Mouse (Mus musculus) hindbrain, embryonic 10.5 days (tissue): ENCODE measurements around the gene Enox1. TPM values are rescaled to one million over a fixed set of nuclear protein-coding genes. Genes with fewer than 3 reads are reported as not detected.
A peak's percentile ranks its signal among the peaks of the same experiment; 100 is the strongest.

Experiments
- DNase-seq: peaks from one replicate; pipeline ENCODE4 v3.0.0-alpha.2; 2017; ENCODE audit warnings: low spot score
- H3K27ac ChIP-seq: fragments of 300-500 bp; sonication (generic); 2 replicates; pipeline ENCODE4 v1.5.1; 2016; ENCODE audit warnings: mild to moderate bottlenecking, moderate library complexity
- H3K27me3 ChIP-seq: fragments of 300-500 bp; sonication (generic); 2 replicates; pipeline ENCODE4 v1.6.1; 2016; ENCODE audit warnings: mild to moderate bottlenecking; ENCODE audit not compliant: poor library complexity, insufficient read depth, severe bottlenecking
- H3K36me3 ChIP-seq: fragments of 300-500 bp; sonication (generic); 2 replicates; pipeline ENCODE4 v1.6.1; 2016; ENCODE audit warnings: mild to moderate bottlenecking, moderate library complexity
- H3K4me1 ChIP-seq: fragments of 300-500 bp; sonication (generic); replicated peaks from 2 replicates; pipeline ENCODE4 v1.6.1; 2016; ENCODE audit warnings: mild to moderate bottlenecking
- H3K4me3 ChIP-seq: fragments of 300-500 bp; sonication (generic); 2 replicates; pipeline ENCODE4 v1.5.1; 2016; ENCODE audit warnings: mild to moderate bottlenecking, moderate library complexity
- H3K9me3 ChIP-seq: fragments of 300-500 bp; sonication (generic); 2 replicates; pipeline ENCODE4 v1.6.1; 2016; ENCODE audit warnings: mild to moderate bottlenecking, moderate library complexity
- WGBS: fragments of 180-500 bp; shearing (Covaris S2); methylation state at CpG from one replicate; pipeline ENCODE4 v1.1.7; 2016; 5-methylcytosine and 5-hydroxymethylcytosine counted together
- polyA plus RNA-seq: library from polyadenylated mRNA; unstranded; fragments of >200 nt; fragmentation: Nextera tagmentation; extraction: Ambion mirVana; gene quantifications from 2 replicates; pipeline ENCODE4 v1.2.1, GENCODE M21; 2016

Enox1 gene
- polyA plus RNA-seq, 1 experiment from 2014 or later: 17.6 TPM

DNA sequence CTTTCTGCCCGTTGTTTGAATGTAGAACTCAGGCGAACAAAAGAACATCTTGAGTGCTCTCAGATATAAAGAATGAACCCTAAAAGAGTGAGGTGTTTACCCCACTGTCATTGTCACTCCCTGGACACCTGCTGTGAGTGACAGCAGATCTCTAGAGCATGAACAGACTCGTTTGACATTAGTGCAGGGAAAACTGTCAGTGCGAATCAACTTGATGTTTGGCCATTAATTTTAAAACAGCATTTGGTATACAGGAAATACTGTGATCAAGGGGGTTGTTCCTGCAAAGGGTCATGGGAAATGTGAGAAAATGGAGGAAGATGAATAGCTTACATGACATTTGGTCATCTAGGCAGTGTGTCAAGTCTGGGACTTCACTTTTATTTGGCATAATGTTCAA, 101.6 kb downstream of the Enox1 start:
- H3K9me3 ChIP-seq: no peaks in the 10 kb centered on the region
- H3K27me3 ChIP-seq: no peaks in the 10 kb centered on the region
- H3K27ac ChIP-seq: no peak overlapping the region
- DNase-seq: no peak
- H3K4me1 ChIP-seq: 0 out of 2 replicates have a peak, but pooled peaks cover 6% of the 10 kb centered on the region
- no peak overlapping the region for H3K4me3 ChIP-seq
- WGBS: 60% methylated on average over 4 of the region's 4 CpGs
- H3K36me3 ChIP-seq: no peaks in the 10 kb centered on the region

GRCm38 (mm10) chr14:77259686-77260085, 103.1 kb downstream of the Enox1 start:
- H3K27me3 ChIP-seq: no peaks in the 10 kb centered on the region
- no peaks in the 10 kb centered on the region for H3K36me3 ChIP-seq
- no peaks in the 10 kb centered on the region for H3K9me3 ChIP-seq
- 0 out of 2 replicates have a peak, but pooled peaks cover 6% of the 10 kb centered on the region for H3K4me1 ChIP-seq
- 89% methylated on average over 5 of the region's 5 CpGs for WGBS
- H3K27ac ChIP-seq: no peak overlapping the region
- DNase-seq: no peak
- H3K4me3 ChIP-seq: no peak overlapping the region

- no peak for DNase-seq
- WGBS: 70% methylated on average over 4 of the region's 4 CpGs
- no peak overlapping the region for H3K27ac ChIP-seq
- no peaks in the 10 kb centered on the region for H3K27me3 ChIP-seq
- no peak overlapping the region for H3K4me3 ChIP-seq
- no peaks in the 10 kb centered on the region for H3K36me3 ChIP-seq
- H3K9me3 ChIP-seq: no peaks in the 10 kb centered on the region
- H3K4me1 ChIP-seq: 0 out of 2 replicates have a peak, but pooled peaks cover 6% of the 10 kb centered on the region
Measured at GRCm38 (mm10) chr14:77260107-77260506, 103.5 kb downstream of the Enox1 start.

- 66% methylated on average over 17 of the region's 17 CpGs for WGBS
Measured at GRCm38 (mm10) chr14:77266805-77267771, 110.5 kb downstream of the Enox1 start.

DNA sequence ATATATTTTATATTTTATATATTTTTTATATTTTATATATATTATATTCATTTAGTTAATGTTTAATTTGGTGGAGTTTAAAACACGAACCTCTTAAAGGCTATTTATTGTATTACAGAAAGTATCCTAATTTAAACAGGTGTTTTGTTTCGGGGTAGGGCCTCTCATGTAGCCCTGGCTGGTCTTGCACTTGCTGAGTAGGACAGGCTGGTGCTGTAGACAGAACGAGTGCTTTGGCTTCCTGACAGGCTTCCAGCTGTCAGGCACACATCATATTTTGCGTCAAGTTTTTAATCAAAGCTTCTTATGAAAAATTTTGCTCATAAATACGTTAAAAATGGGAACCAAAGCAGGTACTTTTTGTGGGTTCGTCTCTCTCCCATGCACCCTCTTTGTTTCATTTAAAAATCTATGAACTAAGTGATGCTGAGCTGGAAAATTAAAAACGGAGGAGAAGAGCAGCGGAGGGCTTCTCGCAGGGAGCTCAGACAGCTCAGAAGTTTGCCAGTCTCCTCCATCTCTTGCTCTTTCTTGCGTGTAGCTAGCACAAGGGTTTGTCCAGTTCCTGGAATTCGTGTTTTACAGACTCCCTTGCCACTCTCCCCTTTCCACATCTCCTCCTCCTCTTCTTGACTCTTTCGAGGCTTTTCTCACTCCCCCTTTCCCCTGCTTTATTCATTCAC, 115.8 kb downstream of the Enox1 start:
- DNase-seq: no peak
- Histone ChIP-seq H3K9me3 (no peaks in the 10 kb centered on the region), H3K27me3 (no peaks in the 10 kb centered on the region), H3K27ac (no peak overlapping the region; the same call in 1 of the 2 replicates), H3K36me3 (no peaks in the 10 kb centered on the region), H3K4me3 (no peak overlapping the region), H3K4me1 (peaks cover 14% of the 10 kb centered on the region)
- 74% methylated on average over 12 of the region's 12 CpGs for WGBS

More at GRCm38 (mm10) chr14:77266805-77267771, 110.5 kb downstream of the Enox1 start:
- peaks cover 7% of the 10 kb centered on the region; the same call in 1 of the 2 replicates for H3K4me1 ChIP-seq
- no peaks in the 10 kb centered on the region for H3K27me3 ChIP-seq
- no peak for DNase-seq
- no peak overlapping the region for H3K4me3 ChIP-seq
- no peaks in the 10 kb centered on the region for H3K9me3 ChIP-seq
- H3K27ac ChIP-seq: no peak overlapping the region
- no peaks in the 10 kb centered on the region for H3K36me3 ChIP-seq

DNA sequence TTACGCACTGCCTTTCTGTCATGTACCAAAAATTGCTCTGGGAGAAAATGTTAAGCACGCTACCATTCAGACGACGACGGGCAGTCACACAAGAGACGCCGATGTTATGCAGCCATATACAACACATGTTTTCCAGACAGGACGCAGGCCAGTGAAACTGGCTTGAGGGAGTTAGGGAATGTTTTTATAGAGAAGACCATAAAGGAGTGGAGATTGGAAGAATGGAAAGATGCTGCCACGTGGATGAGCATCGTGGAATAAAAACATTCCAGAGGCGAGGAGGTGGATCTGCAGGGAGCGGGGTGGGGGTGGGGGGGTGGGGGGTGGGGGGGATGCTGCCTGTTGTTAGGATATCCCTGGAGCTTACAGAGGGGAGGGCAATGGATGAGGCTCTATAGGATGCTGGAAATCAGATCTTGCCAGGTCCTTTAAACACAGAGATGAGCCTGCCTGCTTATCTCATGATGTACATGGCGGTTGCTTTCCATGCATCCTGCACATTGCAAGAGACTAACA, 116.4 kb downstream of the Enox1 start:
- H3K27ac ChIP-seq: peak overlapping the region; percentile 47; the same call in 1 of the 2 replicates
- 61% methylated on average over 13 of the region's 13 CpGs for WGBS

DNA sequence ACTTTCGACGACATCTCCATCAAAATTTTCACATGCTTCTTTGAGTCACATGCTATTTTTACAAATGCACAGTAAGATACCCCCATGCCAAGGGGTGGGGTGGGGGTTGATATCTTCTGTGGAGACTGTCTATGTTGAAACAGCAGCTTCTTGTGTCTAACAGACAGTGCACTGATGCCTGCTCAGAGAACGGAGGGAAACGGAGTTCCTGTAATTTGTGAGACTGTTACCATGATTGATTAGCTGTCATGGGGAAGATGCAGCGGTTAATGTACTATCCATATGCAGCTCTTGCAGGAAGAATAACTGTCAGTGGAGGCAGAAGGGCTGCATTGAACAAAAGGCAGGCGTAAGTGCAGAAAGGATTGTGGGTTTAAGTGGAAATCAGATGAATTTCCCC, 117.2 kb downstream of the Enox1 start:
- no peak for DNase-seq
- H3K9me3 ChIP-seq: no peaks in the 10 kb centered on the region
- H3K4me1 ChIP-seq: peaks cover 14% of the 10 kb centered on the region
- H3K4me3 ChIP-seq: no peak overlapping the region
- H3K27ac ChIP-seq: no peak overlapping the region
- no peaks in the 10 kb centered on the region for H3K27me3 ChIP-seq
- WGBS: 76% methylated on average over 6 of the region's 6 CpGs
- no peaks in the 10 kb centered on the region for H3K36me3 ChIP-seq

More for the DNA sequence above, 116.4 kb downstream of the Enox1 start:
- Histone ChIP-seq H3K4me1 (peaks cover 14% of the 10 kb centered on the region), H3K9me3 (no peaks in the 10 kb centered on the region), H3K4me3 (no peak overlapping the region), H3K27me3 (no peaks in the 10 kb centered on the region), H3K36me3 (no peaks in the 10 kb centered on the region)
- DNase-seq: no peak

GRCm38 (mm10) chr14:77275607-77276006, 119.0 kb downstream of the Enox1 start:
- WGBS: 89% methylated on average over 6 of the region's 6 CpGs

DNA sequence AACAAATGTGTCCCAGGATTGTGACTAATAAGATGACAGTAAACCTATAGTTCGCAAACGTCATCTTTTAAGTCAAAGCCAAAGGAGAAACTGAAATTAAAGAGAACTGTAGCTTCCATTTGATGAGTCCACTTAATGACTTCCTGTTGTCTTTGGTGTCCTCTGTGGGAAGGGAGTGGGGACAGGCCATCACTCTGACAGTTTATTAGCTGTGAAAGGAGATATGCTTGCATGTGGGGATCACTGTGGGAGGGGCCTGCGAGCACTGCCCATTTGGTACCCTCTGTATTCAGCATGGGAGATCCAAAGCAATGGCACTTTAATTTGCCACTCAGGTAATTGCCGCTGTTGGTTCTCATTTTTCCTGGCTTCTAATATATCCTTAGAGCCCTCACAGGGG, 122.6 kb downstream of the Enox1 start:
- Histone ChIP-seq H3K9me3 (no peaks in the 10 kb centered on the region), H3K36me3 (no peaks in the 10 kb centered on the region), H3K4me1 (0 out of 2 replicates have a peak, but pooled peaks cover 3% of the 10 kb centered on the region), H3K27me3 (no peaks in the 10 kb centered on the region), H3K4me3 (no peak overlapping the region), H3K27ac (no peak overlapping the region)
- DNase-seq: no peak
- 89% methylated on average over 4 of the region's 4 CpGs for WGBS

More at GRCm38 (mm10) chr14:77275607-77276006, 119.0 kb downstream of the Enox1 start:
- Histone ChIP-seq H3K9me3 (no peaks in the 10 kb centered on the region), H3K27me3 (no peaks in the 10 kb centered on the region), H3K4me1 (peaks cover 14% of the 10 kb centered on the region), H3K36me3 (no peaks in the 10 kb centered on the region), H3K4me3 (no peak overlapping the region), H3K27ac (no peak overlapping the region)
- no peak for DNase-seq

DNA sequence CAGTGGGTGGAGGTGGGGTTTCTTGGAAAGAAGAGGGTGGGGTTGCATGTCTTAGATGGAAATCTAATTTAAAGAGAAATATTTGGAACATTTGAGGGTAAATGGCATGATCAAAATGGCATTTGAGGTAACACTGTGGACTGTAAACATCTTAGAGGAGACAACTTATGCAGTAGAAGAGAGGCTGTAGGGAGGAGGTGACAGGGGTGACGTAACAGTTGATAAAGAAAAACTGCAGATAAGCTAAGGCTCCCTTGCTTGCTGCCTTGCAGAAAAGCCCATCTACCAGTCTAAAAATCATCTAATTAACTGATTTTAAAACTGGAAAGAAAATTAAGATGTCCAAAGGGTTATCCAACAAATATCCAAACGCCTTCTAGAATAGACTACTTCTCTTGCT, 123.9 kb downstream of the Enox1 start:
- H3K4me3 ChIP-seq: no peak overlapping the region
- 0 out of 2 replicates have a peak, but pooled peaks cover 3% of the 10 kb centered on the region for H3K4me1 ChIP-seq
- H3K36me3 ChIP-seq: no peaks in the 10 kb centered on the region
- H3K27ac ChIP-seq: no peak overlapping the region
- WGBS: 84% methylated on average over 2 of the region's 2 CpGs
- H3K27me3 ChIP-seq: no peaks in the 10 kb centered on the region
- H3K9me3 ChIP-seq: no peaks in the 10 kb centered on the region
- no peak for DNase-seq

DNA sequence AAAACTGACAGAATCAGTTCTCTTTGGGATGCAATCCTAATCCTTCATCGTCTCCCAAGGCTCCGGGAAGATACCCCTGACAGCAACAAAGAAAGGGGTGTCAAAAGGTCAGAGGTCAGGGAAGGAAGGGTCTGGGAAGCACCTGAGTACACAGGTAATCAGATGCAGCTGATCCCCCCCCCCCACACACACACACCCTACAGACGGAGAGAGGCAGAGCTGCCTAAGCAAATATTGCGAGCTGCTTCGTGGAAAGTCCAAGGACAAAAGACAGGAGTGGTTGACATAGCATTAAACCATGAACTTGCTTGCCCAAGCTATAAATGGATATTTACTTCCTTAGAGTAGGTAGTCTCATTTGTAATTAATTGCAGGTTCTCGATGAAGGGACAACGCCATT, 124.3 kb downstream of the Enox1 start:
- H3K36me3 ChIP-seq: no peaks in the 10 kb centered on the region
- DNase-seq: no peak
- H3K9me3 ChIP-seq: no peaks in the 10 kb centered on the region
- 0 out of 2 replicates have a peak, but pooled peaks cover 3% of the 10 kb centered on the region for H3K4me1 ChIP-seq
- H3K27me3 ChIP-seq: no peaks in the 10 kb centered on the region
- WGBS: 81% methylated on average over 7 of the region's 7 CpGs
- no peak overlapping the region for H3K4me3 ChIP-seq
- H3K27ac ChIP-seq: no peak overlapping the region

DNA sequence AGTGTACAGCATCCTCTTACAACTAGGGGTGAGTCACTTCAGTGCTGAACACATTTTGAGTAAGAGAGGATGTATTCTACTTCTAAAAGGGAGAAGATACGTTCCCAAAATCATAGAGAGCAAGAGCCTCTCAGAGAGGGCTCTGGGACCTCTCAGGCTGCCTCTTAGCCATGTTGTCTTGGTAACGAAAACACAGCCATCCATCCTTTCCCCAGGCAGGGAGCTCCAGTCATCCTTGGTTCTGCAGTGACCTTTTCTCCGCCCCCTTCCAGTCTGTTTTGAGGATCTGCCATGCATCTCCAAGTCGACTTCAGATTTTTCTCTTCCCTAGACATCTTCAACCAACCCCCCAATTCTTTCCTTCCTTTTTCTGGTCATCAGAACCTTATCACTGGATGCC, 127.4 kb downstream of the Enox1 start:
- H3K27me3 ChIP-seq: no peaks in the 10 kb centered on the region

More for the DNA sequence above, 127.4 kb downstream of the Enox1 start:
- Histone ChIP-seq H3K4me1 (0 out of 2 replicates have a peak, but pooled peaks cover 3% of the 10 kb centered on the region), H3K36me3 (no peaks in the 10 kb centered on the region), H3K27ac (no peak overlapping the region), H3K9me3 (no peaks in the 10 kb centered on the region), H3K4me3 (no peak overlapping the region)
- DNase-seq: no peak
- 64% methylated on average over 4 of the region's 4 CpGs for WGBS
